Mouse (Mus musculus): ENCODE results near the gene Llgl2. TPM values are rescaled to one million over a fixed set of nuclear protein-coding genes. Genes with fewer than 3 reads are reported as not detected.
A peak's percentile ranks its signal among the peaks of the same experiment; 100 is the strongest.

Gene Llgl2
- polyA plus RNA-seq, 1 experiment from 2014 or later = 11.2 TPM

- H3K27me3 ChIP-seq (ENCODE audit: low read depth, poor library complexity, severe bottlenecking) = peaks cover 11% of the 10 kb centered on the region
- peak overlapping the region; percentile 42 for H3K4me3 ChIP-seq
- no peaks in the 10 kb centered on the region for H3K9me3 ChIP-seq (replicated peaks)
- no peak for DNase-seq (ENCODE audit: low spot score)
- H3K27ac ChIP-seq = peak overlapping the region; percentile 91
- WGBS = 26% methylated on average over 3 of the region's 3 CpGs
- H3K36me3 ChIP-seq = no peaks in the 10 kb centered on the region
- peaks cover 84% of the 10 kb centered on the region for H3K4me1 ChIP-seq
These were observed 7.7 kb downstream of the Llgl2 start for GRCm38 (mm10) chr11:115831518-115831917.

GRCm38 (mm10) chr11:115832064-115832463 lies 8.2 kb downstream of the Llgl2 start:
- no peak for DNase-seq (ENCODE audit: low spot score)
- no peaks in the 10 kb centered on the region for H3K9me3 ChIP-seq (replicated peaks)
- no peaks in the 10 kb centered on the region for H3K36me3 ChIP-seq
- WGBS = 39% methylated on average over 6 of the region's 6 CpGs
- H3K27ac ChIP-seq = peak overlapping the region; percentile 91
- H3K4me3 ChIP-seq = peak overlapping the region; percentile 42
- H3K27me3 ChIP-seq (ENCODE audit: low read depth, poor library complexity, severe bottlenecking) = peaks cover 6% of the 10 kb centered on the region; the same call in 1 of the 2 replicates
- peaks cover 85% of the 10 kb centered on the region for H3K4me1 ChIP-seq

GRCm38 (mm10) chr11:115832523-115832922 lies 8.7 kb downstream of the Llgl2 start:
- DNase-seq (ENCODE audit: low spot score) = peak; percentile 76
- Histone ChIP-seq H3K4me3 (peak overlapping the region; percentile 42), H3K36me3 (no peaks in the 10 kb centered on the region), H3K27ac (peak overlapping the region; percentile 91), H3K27me3 (ENCODE audit: low read depth, poor library complexity, severe bottlenecking) (peaks cover 3% of the 10 kb centered on the region; the same call in 1 of the 2 replicates), H3K4me1 (peaks cover 83% of the 10 kb centered on the region), H3K9me3 (replicated peaks) (no peaks in the 10 kb centered on the region)
- WGBS = under 1% methylated on average over 8 of the region's 8 CpGs

GRCm38 (mm10) chr11:115833021-115833513 lies 9.2 kb downstream of the Llgl2 start:
- peak overlapping the region; percentile 91 for H3K27ac ChIP-seq
- 6% methylated on average over 8 of the region's 8 CpGs for WGBS
- H3K4me3 ChIP-seq = peak overlapping the region; percentile 42
- H3K4me1 ChIP-seq = peaks cover 83% of the 10 kb centered on the region
- no peaks in the 10 kb centered on the region for H3K36me3 ChIP-seq
- DNase-seq (ENCODE audit: low spot score) = peak; percentile 55
- H3K27me3 ChIP-seq (ENCODE audit: low read depth, poor library complexity, severe bottlenecking) = peaks cover 2% of the 10 kb centered on the region; the same call in 1 of the 2 replicates
- H3K9me3 ChIP-seq (replicated peaks) = no peaks in the 10 kb centered on the region

DNA sequence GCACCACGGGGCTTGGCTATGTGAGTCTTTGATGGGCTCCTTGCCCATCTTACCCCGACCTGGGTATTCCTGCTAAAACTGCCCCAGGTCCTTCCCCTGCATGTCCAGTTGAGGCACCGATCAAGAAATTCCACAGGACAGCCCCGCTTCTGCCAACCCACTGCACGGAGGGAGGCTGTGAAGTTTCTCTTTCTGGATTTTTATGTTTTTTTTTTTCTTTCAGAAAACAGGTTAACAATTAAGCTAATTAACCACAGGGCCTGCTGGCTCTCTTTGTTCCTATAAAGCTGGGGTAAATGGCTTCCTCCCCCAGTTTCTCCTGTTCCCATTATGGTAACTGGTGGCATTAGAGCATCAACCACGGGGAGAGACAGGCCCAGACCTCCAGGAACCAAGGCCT lies 10.2 kb downstream of the Llgl2 start:
- Histone ChIP-seq H3K4me3 (no peak overlapping the region), H3K27me3 (ENCODE audit: low read depth, poor library complexity, severe bottlenecking) (peaks cover 2% of the 10 kb centered on the region; the same call in 1 of the 2 replicates), H3K27ac (peak overlapping the region; percentile 91), H3K4me1 (peaks cover 84% of the 10 kb centered on the region), H3K9me3 (replicated peaks) (no peaks in the 10 kb centered on the region), H3K36me3 (no peaks in the 10 kb centered on the region)
- no peak for DNase-seq (ENCODE audit: low spot score)
- WGBS = 63% methylated on average over 6 of the region's 6 CpGs

GRCm38 (mm10) chr11:115836656-115837395 lies 13.0 kb downstream of the Llgl2 start:
- Histone ChIP-seq H3K9me3 (replicated peaks) (no peaks in the 10 kb centered on the region), H3K27me3 (ENCODE audit: low read depth, poor library complexity, severe bottlenecking) (0 out of 2 replicates have a peak, but pooled peaks cover 2% of the 10 kb centered on the region), H3K4me1 (peaks cover 73% of the 10 kb centered on the region), H3K27ac (no peak overlapping the region), H3K36me3 (no peaks in the 10 kb centered on the region), H3K4me3 (no peak overlapping the region)
- WGBS = 62% methylated on average over 11 of the region's 11 CpGs
- no peak for DNase-seq (ENCODE audit: low spot score)

DNA sequence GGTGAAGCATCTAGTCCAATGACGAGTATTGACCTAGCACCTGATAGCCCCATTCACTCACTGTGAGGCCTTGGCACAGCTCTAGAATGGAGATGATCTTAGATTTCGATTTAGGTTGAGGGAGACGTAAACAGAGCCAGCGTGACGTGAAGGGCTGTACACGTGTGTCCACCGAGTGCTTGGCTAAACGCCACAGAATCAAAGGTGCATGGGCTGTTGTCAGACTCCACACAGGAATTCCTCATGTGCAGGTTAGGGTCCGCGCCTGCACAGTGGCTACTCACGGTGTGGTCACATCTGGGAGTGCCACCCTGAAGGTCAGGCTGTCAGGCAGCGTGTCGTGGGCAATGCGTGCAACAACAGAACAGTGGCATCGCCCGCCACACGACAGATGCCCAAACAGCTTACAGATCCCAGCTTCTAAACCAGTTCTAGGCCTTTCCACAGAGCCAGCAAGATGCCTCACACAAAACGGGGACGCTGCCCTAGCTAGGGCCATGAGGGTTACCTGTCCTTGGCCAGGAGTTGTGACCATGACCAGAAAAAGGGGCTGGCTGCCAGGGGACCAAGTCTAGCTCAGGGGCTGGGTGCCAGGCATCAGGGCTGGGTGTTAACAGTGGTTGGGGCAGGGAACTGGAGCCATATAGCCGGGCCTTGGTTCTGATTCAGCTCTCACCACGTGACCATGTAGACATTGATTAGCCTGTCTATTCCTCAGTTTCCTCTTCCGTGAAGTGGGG lies 13.9 kb downstream of the Llgl2 start:
- 93% methylated on average over 22 of the region's 22 CpGs for WGBS
- DNase-seq (ENCODE audit: low spot score) = no peak
- H3K4me1 ChIP-seq = peaks cover 72% of the 10 kb centered on the region
- H3K27ac ChIP-seq = no peak overlapping the region
- H3K27me3 ChIP-seq (ENCODE audit: low read depth, poor library complexity, severe bottlenecking) = 0 out of 2 replicates have a peak, but pooled peaks cover 2% of the 10 kb centered on the region
- H3K9me3 ChIP-seq (replicated peaks) = no peaks in the 10 kb centered on the region
- H3K36me3 ChIP-seq = no peaks in the 10 kb centered on the region
- no peak overlapping the region for H3K4me3 ChIP-seq

GRCm38 (mm10) chr11:115838895-115839311 lies 15.1 kb downstream of the Llgl2 start:
- H3K27ac ChIP-seq = peak overlapping the region; percentile 43; the same call in 1 of the 2 replicates
- no peak for DNase-seq (ENCODE audit: low spot score)
- 0 out of 2 replicates have a peak, but pooled peaks cover 2% of the 10 kb centered on the region for H3K27me3 ChIP-seq (ENCODE audit: low read depth, poor library complexity, severe bottlenecking)
- H3K4me1 ChIP-seq = peaks cover 72% of the 10 kb centered on the region
- no peaks in the 10 kb centered on the region for H3K9me3 ChIP-seq (replicated peaks)
- WGBS = 45% methylated on average over 4 of the region's 4 CpGs
- H3K4me3 ChIP-seq = no peak overlapping the region
- no peaks in the 10 kb centered on the region for H3K36me3 ChIP-seq

- Histone ChIP-seq H3K27ac (no peak overlapping the region), H3K36me3 (peaks cover 2% of the 10 kb centered on the region; the same call in 1 of the 2 replicates)
These were observed 15.9 kb downstream of the Llgl2 start for GRCm38 (mm10) chr11:115839732-115840131.

GRCm38 (mm10) chr11:115841044-115841443 lies 17.2 kb downstream of the Llgl2 start:
- no peak overlapping the region for H3K27ac ChIP-seq

More at GRCm38 (mm10) chr11:115839732-115840131, 15.9 kb downstream of the Llgl2 start:
- H3K9me3 ChIP-seq (replicated peaks) = no peaks in the 10 kb centered on the region
- H3K4me3 ChIP-seq = no peak overlapping the region
- WGBS = 67% methylated on average over 3 of the region's 3 CpGs
- no peak for DNase-seq (ENCODE audit: low spot score)
- H3K27me3 ChIP-seq (ENCODE audit: low read depth, poor library complexity, severe bottlenecking) = 0 out of 2 replicates have a peak, but pooled peaks cover 2% of the 10 kb centered on the region
- peaks cover 70% of the 10 kb centered on the region for H3K4me1 ChIP-seq

GRCm38 (mm10) chr11:115841961-115842550 lies 18.2 kb downstream of the Llgl2 start:
- H3K4me3 ChIP-seq = no peak overlapping the region
- no peak for DNase-seq (ENCODE audit: low spot score)
- peaks cover 53% of the 10 kb centered on the region for H3K4me1 ChIP-seq
- no peaks in the 10 kb centered on the region for H3K9me3 ChIP-seq (replicated peaks)
- 15% methylated on average over 6 of the region's 6 CpGs for WGBS
- 0 out of 2 replicates have a peak, but pooled peaks cover 2% of the 10 kb centered on the region for H3K27me3 ChIP-seq (ENCODE audit: low read depth, poor library complexity, severe bottlenecking)
- peak overlapping the region; percentile 61 for H3K27ac ChIP-seq
- peaks cover 25% of the 10 kb centered on the region for H3K36me3 ChIP-seq

More at GRCm38 (mm10) chr11:115841044-115841443, 17.2 kb downstream of the Llgl2 start:
- H3K9me3 ChIP-seq (replicated peaks) = no peaks in the 10 kb centered on the region
- 88% methylated on average over 6 of the region's 6 CpGs for WGBS
- 0 out of 2 replicates have a peak, but pooled peaks cover 2% of the 10 kb centered on the region for H3K27me3 ChIP-seq (ENCODE audit: low read depth, poor library complexity, severe bottlenecking)
- peaks cover 58% of the 10 kb centered on the region for H3K4me1 ChIP-seq
- no peak for DNase-seq (ENCODE audit: low spot score)
- no peak overlapping the region for H3K4me3 ChIP-seq
- peaks cover 15% of the 10 kb centered on the region for H3K36me3 ChIP-seq

DNA sequence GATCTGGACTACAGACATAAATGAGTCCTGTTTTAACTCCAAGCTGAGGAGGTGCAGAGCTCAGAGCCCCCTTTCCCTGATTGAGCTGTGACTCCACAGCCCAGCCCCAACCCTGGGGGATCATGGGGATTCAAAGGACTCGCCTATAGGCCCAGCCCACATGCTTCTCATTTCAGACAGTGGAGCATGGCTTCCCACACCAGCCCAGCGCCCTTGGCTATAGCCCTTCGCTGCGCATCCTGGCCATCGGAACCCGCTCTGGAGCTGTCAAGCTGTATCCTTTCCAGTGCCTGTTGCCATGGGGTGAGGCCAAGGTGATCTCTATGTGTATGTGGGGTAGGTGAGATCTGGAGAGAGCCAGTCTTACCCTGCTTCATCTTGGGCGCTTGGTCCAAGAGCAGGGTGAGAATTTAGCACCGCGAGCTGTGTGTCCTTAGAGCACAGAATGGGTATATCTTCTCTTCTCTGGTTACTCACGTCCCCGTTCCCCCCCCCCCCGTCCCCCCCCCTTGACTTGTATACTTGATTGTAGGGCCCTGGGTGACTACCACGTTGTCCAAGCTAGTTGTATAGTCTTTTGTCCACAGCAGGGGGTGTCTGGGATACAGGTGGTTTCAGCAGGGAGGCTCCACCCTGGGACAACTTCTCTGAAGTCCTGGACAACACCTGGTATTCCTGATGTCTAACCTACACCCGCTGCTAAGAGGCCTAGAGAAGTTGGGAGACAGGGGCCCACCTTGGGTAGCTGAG lies 19.5 kb downstream of the Llgl2 start:
- no peaks in the 10 kb centered on the region for H3K27me3 ChIP-seq (ENCODE audit: low read depth, poor library complexity, severe bottlenecking)
- peaks cover 35% of the 10 kb centered on the region for H3K36me3 ChIP-seq
- H3K27ac ChIP-seq = 0 out of 2 replicates have a peak overlapping the region, but pooled peaks have one; percentile 61
- 78% methylated on average over 13 of the region's 14 CpGs for WGBS
- H3K9me3 ChIP-seq (replicated peaks) = no peaks in the 10 kb centered on the region
- H3K4me3 ChIP-seq = no peak overlapping the region
- peaks cover 52% of the 10 kb centered on the region for H3K4me1 ChIP-seq
- DNase-seq (ENCODE audit: low spot score) = no peak
